Comparison of ENCODE assay signal across 7 mouse cellular contexts in genomic region chr11:77348985-77349384, GRCm38 (mm10).
DNase-seq lines count a peak whose midpoint lies in the region; ATAC-seq lines count a peak whose summit lies in the region.

No protein-coding gene starts in this region.

- no peak overlapping the region for H3K9ac ChIP-seq in forebrain, embryonic 11.5 days (ENCODE audit: low read length)
- peak overlapping the region; percentile 44; the same call in 1 of the 2 replicates for H3K9ac ChIP-seq in limb, embryonic 15.5 days
- no peak overlapping the region for H3K9ac ChIP-seq in neural tube, embryonic 14.5 days (replicated peaks; ENCODE audit: low read depth, low read length)

- no peaks in the 10 kb centered on the region for H3K36me3 ChIP-seq in forebrain, embryonic 11.5 days (ENCODE audit: control insufficient read depth, insufficient read depth, low read length)
- H3K36me3 ChIP-seq in limb, embryonic 15.5 days = no peaks in the 10 kb centered on the region
- H3K36me3 ChIP-seq in neural tube, embryonic 14.5 days (ENCODE audit: control insufficient read depth, insufficient read depth, low read length) = no peaks in the 10 kb centered on the region

- DNase-seq in 3T3-L1 (ENCODE audit: low read depth, low spot score) (peak; percentile 2), A20 (ENCODE audit: low read depth, low spot score) (peak; percentile 45)
- no peak for DNase-seq in forebrain, embryonic 11.5 days (ENCODE audit: low spot score)
- DNase-seq in left cerebral cortex, adult 11 months (ENCODE audit: low spot score) = no peak
- DNase-seq in urinary bladder, postnatal 36 days (ENCODE audit: low spot score in 2 of 2) = no peak

- H3K27me3 ChIP-seq in forebrain, embryonic 11.5 days (ENCODE audit: control insufficient read depth, insufficient read depth, low read length) = no peaks in the 10 kb centered on the region
- no peaks in the 10 kb centered on the region for H3K27me3 ChIP-seq in limb, embryonic 15.5 days
- H3K27me3 ChIP-seq in neural tube, embryonic 14.5 days (ENCODE audit: control insufficient read depth, insufficient read depth, low read length) = no peaks in the 10 kb centered on the region

- no peak overlapping the region for H3K4me3 ChIP-seq in forebrain, embryonic 11.5 days (ENCODE audit: low read depth, low read length)
- peak overlapping the region; percentile 63 for H3K4me3 ChIP-seq in limb, embryonic 15.5 days
- H3K4me3 ChIP-seq in neural tube, embryonic 14.5 days (ENCODE audit: low read depth, low read length) = peak overlapping the region; percentile 49

- H3K27ac ChIP-seq in forebrain, embryonic 11.5 days (ENCODE audit: low read depth, low read length) = no peak overlapping the region
- no peak overlapping the region; the same call in 1 of the 2 replicates for H3K27ac ChIP-seq in limb, embryonic 15.5 days
- no peak overlapping the region for H3K27ac ChIP-seq in neural tube, embryonic 14.5 days (ENCODE audit: low read depth, low read length)

- H3K9me3 ChIP-seq in forebrain, embryonic 11.5 days (ENCODE audit: control insufficient read depth, low read length) = no peaks in the 10 kb centered on the region
- no peaks in the 10 kb centered on the region for H3K9me3 ChIP-seq in limb, embryonic 15.5 days
- no peaks in the 10 kb centered on the region for H3K9me3 ChIP-seq in neural tube, embryonic 14.5 days (ENCODE audit: control insufficient read depth, low read length)

- 28% methylated on average over 6 of the region's 6 CpGs for WGBS in forebrain, embryonic 11.5 days
- WGBS in limb, embryonic 15.5 days = 23% methylated on average over 6 of the region's 6 CpGs
- WGBS in neural tube, embryonic 14.5 days = 27% methylated on average over 6 of the region's 6 CpGs

- H3K4me2 ChIP-seq in forebrain, embryonic 11.5 days (ENCODE audit: low read depth, low read length, severe bottlenecking) = peak overlapping the region; percentile 94; the same call in 1 of the 2 replicates
- peak overlapping the region; percentile 76 for H3K4me2 ChIP-seq in limb, embryonic 15.5 days
- peak overlapping the region; percentile 92 for H3K4me2 ChIP-seq in neural tube, embryonic 14.5 days (ENCODE audit: low read depth, low read length)

- no peak for ATAC-seq in forebrain, embryonic 11.5 days (replicated peaks; ENCODE audit: low FRiP score)
- ATAC-seq in limb, embryonic 15.5 days (ENCODE audit: insufficient number of reproducible peaks, low FRiP score, low TSS enrichment, low read depth) = no peak
- ATAC-seq in neural tube, embryonic 14.5 days (ENCODE audit: low read depth) = no peak

- 0 out of 2 replicates have a peak, but pooled peaks cover 2% of the 10 kb centered on the region for H3K4me1 ChIP-seq in forebrain, embryonic 11.5 days (replicated peaks; ENCODE audit: control insufficient read depth, insufficient read depth, low read length)
- H3K4me1 ChIP-seq in limb, embryonic 15.5 days = peaks cover 7% of the 10 kb centered on the region; the same call in 1 of the 2 replicates
- H3K4me1 ChIP-seq in neural tube, embryonic 14.5 days (ENCODE audit: control insufficient read depth, insufficient read depth, low read length) = no peaks in the 10 kb centered on the region

Comparison
In these comparisons a context has a peak if more than half of its experiments do, and no peak if none do; other contexts are left out.
1. DNase-seq: peak in 3T3-L1 (single experiment) and A20 (single experiment); none in forebrain, embryonic 11.5 days (single experiment), left cerebral cortex, adult 11 months (single experiment) and urinary bladder, postnatal 36 days (0 of 2).
2. Peak in every context shown above with its lines, with median percentiles within 50 percentile points of each other: H3K4me2 ChIP-seq.